Mouse (Mus musculus) ES-CJ7 (cell line): ENCODE results near the gene Hcn4.
A peak's percentile ranks its signal among the peaks of the same experiment; 100 is the strongest.

Source experiments
- DNase-seq: peaks from one replicate; pipeline ENCODE4 v3.0.0; 2011; ENCODE audit warnings: low read depth, low spot score

The Hcn4 gene

DNA sequence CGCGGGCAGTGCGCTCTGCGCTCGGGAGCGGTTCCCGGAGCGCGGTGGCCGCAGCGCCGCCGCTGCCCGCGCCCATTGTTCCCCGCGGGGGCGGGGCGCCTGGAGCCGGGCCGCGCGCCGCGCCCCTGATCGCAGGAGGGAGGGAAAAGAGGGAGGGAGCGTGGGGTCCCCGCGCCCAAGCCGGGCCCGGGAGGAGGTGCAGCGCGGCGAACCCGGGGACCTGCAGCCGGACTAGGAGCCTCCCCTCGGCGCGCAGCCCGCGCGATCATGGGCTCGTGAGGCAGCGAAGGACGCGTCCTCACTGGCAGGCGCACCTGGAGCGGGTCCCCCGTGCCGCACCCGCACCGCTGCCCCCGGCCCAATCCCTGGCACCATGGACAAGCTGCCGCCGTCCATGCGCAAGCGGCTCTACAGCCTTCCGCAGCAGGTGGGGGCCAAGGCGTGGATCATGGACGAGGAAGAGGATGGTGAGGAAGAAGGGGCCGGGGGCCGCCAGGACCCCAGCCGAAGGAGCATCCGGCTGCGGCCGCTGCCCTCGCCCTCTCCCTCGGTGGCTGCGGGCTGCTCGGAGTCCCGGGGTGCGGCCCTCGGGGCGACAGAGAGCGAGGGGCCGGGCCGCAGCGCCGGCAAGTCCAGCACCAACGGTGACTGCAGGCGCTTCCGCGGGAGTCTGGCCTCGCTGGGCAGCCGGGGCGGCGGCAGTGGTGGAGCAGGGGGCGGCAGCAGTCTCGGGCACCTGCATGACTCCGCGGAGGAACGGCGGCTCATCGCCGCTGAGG is at the start of gene Hcn4:
TSS of gene Hcn4 (plus strand) at position 274 of the 779 bp plus-strand sequence.
- peak; percentile 23 for DNase-seq

DNA sequence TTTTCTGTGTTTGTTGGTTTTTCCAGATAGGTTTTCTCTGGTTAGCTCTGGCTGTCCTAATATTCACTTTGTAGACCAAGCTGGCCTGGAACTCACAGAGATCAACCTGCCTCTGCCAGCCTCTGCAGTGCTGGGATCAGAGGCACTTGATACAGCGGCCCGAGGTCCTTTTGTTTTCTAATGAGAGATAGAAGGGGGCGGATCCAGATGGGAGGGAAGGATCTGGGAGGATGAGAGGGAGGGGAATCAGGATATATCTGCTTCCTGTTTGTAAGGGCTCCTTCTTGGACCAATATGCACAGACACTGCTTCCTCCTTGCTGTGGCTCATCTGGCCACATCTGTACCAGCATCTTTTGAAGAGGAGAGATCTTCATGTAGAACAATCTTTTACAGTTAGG is 48.5 kb upstream of the Hcn4 start:
- DNase-seq: peak; percentile 40

DNA sequence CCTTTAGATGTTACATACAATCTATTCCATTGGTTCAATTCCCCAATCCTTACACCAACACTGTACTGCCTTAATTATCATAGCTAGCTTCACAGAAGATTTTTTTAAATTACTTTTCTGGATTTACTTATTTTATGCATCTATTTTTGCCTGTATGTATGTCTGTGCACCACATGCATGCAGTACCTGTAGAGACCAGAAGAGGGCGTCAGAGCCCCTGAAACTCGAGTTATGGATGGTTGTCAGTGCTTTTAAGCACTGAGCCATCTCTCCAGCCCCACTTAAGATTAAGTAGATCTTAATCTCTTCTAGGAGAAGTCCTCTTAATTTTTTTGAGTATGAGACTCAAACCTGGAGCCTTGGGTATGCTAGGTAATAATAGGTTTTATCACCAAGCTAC is 47.8 kb upstream of the Hcn4 start:
- peak; percentile 50 for DNase-seq

DNA sequence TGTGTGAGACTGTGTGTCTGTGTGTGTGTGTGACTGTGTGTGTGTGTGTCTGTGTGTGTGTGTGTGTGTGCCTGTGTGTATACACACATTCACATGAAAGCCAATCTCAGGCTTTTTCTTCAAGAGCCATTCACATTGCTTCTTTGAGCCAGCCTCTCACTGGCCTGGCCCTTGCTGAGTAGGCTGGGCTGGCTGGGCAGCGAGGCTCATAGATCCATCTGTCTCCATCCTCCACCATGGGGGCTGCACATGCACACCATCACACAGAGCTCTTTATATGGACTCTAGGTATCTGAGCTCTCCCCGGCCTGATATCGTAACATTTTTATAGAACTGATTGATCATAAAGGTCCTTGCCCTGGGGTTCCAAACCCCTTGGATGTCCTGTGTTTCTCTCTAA is 33.7 kb upstream of the Hcn4 start:
- DNase-seq: no peak

DNA sequence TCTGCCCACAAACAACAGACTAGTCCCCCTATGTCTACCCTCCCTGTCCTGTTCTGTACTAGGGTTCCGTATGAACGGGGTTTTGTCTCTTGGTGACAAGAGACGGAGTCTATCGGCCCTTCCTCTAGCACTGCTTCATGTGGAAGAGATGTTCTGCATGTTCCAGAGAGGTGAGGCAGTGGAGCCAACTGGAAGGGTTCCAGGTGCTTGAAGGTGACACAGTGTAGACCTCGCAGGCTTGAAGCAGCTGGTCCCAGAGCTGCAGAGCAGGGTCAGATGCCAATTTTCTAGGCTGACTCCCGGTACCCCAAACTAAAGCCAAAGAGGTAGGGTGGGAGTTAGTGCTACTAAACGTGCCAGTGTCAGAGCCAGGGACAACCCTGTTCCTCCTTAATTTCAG is 25.1 kb upstream of the Hcn4 start:
- DNase-seq: no peak

DNA sequence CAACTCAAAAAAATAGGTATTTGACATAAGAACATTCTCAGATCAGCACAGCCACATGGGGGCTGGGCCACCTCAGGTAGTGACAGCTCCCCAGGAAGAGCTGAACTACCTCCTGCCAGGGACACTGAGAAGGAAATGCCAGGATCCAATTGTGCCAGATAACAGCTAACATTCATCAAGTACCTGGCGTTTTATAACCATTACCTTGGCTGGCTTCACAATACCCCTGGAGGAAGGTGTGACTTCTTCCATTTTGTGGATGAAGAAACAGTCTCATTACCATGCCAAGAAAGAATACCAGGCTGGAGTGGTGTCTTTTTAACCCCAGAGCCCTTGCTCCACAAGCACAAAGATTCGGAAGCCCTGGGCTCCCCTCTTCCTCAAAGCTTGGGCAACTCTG is 21.8 kb upstream of the Hcn4 start:
- DNase-seq: no peak

DNA sequence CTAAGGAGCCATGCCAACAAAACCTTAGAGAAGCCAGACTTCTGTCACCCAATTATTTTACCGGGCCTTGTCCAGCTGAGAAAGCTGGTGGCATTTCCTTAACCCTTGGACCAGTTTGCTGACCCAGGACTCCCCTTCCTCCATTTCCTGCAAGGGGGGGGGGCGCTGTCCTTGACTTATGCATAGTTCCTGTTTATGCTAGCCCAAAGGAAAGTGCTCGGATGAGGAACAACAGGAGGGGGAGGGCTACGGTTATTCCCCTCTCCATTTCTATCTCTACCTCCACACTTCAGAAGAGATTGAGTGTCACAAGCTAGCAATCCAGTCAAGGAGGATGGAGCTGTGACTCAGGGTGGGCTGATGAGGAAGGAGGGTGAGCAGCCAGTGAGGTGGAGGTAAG is 20.9 kb upstream of the Hcn4 start:
- DNase-seq: no peak

DNA sequence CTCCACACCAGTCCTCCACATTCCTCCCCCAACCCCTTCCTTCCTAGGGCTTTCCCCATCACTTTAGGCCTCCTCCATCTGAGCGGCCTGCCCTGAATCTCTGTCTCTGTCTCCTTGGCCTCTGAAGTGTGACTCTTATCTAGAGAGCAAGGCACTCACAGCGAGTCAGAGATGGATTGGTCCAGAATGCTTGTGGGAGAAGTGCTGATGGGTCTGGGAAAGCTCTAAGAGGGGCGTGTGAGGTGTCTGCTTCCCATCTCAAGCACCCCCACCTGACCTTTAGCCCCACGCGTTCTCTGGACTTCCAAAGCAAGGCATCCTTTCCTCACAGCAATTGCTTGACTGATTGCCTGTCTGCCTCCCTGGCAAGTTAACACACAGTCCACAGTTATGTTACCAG is 20.4 kb upstream of the Hcn4 start:
- DNase-seq: no peak

DNA sequence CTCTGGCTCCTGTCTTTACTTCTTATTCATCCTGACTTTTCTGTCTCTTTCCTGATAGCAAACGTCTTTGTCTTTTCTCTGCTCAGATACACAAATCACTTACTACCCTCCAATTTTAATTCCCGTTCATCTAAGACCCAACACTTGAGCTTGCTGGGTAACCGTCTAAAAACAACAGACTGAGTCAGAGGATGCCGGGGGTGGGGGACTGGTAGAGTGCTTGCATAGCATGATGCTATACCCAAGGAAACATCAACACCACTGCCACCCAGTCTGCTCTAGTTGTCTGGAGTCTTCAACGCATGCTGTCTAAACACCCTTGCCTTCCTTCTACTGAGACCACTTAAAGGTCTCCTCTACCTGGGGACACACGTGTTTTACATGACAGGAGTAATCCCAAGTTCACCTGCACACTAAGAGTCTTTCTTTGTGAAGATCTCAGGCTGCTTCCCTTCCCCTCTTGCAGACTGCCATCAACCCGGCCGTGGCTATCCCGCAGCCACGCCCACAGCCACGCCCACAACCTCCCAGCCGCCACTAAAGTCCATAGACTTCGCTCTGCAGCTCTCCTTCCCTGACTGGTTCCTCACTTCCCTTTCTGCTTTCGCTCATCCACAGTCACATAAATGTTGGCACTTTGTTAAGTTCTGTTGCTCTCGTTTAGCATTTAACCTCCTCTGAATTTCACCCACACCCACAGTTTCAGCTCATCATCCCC is 17.5 kb upstream of the Hcn4 start:
- DNase-seq: peak; percentile 54

DNA sequence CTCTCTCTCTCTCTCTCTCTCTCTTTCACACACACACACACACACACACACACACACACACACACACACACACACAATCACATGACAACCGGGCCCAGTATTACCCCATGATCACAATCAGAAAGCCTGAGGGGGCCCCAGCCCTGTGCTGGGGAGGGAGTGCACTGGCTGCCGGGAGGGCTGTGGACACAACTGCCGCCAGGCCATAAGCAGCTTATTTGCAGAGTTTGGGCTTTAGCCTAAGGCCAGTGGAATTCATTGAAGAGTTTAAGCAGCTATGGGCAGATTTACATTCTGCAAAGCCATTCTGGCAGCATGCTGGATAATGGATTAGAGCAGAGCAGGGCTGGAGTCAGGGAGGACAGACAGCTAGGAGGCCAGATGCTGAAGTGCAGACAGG is 12.0 kb upstream of the Hcn4 start:
- DNase-seq: no peak

DNA sequence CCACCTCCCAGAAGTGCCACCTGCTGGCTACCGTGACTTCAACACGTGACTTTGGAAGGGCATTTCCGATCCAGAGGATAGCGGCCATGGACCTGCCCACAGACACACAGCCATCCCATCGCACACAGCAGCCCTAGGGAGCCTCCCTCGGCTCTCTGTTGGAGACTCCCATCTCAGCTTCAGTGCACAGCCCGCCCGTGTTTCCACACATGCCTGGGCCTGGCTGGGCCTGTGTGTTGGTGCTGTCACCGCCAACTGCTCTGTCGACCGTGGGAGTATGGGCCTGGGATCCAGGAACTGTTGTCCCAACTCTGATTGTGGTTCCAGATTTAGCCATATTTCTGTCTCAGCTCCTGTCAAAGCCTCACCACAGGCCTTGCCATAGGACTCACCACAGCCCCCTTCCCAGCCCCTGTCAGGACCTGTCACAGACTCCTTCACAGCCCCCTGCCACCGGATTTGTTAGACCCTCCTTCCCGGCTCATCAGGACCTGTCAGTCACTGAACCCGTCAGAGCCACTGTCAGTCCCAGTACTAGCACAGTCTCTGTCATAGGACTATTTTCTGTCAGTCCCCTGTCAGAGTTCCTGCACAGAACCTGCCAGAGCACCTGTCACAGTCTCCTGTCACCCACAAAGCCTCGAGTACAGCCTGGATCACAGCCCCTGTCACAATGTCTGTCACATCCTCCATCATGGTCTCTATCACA is 7.5 kb upstream of the Hcn4 start:
- DNase-seq: no peak

DNA sequence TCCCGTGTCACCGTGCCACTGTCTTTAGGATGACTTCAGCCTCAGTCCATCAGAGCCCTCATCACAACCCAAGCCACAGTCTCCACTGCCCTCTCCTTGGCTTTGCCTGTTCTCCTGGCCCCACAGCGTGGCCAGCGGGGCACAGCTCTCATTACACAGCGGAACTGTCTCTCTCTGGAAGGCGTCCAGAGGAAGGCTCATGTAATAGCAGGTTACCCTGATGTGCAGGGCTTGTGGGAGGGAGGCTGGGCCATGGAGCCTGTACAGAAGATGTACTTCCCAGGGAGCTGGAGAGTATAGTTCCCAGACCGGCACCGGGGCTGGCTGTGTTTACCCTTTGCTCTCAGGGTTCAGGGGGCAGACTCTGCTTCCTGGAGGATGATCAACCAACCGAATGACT is 6.8 kb upstream of the Hcn4 start:
- no peak for DNase-seq

DNA sequence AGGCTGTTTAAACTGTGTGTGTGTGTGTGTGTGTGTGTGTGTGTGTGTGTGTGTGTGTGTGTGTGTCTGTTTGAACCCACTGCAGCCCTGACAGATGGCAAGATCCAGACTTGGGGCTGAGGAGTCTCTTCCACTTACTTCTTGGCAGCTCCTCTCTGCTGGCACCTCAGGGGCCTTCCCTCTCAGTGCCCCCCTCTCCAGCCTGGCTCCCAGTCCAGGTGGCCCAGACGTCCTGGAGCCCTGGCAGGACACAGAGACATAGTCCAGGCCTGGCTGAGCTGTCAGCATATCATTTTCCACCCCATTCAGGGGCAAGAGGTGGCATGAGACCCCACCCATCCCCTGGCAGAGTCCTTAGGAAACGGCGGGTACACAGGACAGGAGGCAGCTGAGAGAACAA is 5.5 kb upstream of the Hcn4 start:
- no peak for DNase-seq

DNA sequence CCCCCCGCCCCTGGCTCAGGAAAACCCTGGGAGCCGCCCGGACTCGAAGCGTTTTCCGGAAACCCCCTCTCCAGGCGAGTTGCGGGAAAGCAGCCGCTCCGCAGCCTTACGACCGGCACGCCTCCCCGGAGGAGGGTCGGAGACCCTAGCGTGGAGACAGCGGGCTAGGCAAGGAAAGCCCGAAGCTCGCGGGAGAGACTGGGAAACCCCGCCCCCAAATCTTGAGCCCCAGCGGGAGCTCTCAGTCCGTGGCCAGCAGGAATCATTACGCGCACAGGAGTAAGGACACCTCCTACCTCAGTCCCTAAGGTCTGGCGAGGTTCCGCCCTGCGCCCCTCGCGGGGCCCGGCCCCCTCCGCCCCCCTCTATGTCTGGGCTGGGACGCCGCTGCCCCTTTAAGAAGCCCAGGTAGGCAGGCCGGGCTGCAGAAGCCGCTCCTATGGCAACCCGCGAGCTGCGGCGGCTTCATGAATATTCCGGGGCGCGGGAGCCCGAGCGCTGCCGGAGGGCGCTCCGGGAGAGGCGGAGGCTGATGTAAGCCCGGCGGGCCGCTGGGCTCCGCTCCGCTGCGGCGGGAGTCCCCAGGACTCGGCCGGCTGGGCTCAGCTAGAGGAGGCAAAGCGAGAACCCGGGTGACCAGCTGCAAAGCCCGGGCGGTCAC is 651 bp upstream of the Hcn4 start:
- peak; percentile 90 for DNase-seq

DNA sequence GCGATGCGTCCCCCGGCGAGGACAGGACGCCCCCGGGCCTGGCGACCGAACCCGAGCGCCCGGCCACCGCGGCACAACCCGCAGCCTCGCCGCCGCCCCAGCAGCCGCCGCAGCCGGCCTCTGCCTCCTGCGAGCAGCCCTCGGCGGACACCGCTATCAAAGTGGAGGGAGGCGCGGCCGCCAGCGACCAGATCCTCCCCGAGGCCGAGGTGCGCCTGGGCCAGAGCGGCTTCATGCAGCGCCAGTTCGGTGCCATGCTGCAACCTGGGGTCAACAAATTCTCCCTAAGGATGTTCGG is 655 bp downstream of the Hcn4 start:
- no peak for DNase-seq

DNA sequence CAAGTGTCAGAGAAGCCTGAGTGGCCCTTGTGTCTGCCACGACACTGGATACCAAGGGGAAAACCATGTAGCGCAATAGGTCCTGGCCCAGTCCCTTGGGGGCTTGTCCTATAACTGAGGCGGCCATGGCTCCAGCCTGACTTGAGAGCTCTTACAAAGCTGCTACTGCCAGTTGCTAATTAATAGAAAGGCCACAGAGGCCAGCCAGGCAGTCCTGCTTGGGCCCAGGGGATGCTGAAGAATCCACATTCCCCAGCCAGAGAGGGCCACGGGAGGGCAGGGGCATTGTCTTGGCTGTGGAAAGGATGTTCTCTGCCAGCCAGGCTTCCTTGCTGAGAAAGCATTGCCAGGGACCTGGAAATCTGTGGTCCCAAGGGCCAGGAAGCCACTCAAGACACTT is 6.4 kb downstream of the Hcn4 start:
- no peak for DNase-seq

DNA sequence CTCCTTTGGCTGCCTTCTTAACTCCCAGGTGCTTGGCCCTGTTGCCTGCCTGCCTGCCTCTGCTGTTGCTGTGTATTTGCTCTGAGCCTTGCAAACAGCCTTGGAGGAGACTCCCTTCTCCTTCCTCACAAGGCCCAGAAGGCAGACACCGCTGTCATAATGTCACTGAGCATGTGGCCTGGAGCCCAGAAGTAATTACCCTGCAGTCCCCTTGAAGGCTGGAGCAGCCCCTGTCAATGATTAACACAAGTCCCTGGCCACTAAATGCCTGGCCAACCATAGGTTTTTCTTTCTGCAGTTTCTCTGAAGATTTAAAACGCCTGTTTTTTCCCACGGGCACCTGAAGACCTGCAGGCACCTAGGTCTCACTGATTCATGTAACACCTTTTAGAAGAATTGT is 9.7 kb downstream of the Hcn4 start:
- DNase-seq: no peak

DNA sequence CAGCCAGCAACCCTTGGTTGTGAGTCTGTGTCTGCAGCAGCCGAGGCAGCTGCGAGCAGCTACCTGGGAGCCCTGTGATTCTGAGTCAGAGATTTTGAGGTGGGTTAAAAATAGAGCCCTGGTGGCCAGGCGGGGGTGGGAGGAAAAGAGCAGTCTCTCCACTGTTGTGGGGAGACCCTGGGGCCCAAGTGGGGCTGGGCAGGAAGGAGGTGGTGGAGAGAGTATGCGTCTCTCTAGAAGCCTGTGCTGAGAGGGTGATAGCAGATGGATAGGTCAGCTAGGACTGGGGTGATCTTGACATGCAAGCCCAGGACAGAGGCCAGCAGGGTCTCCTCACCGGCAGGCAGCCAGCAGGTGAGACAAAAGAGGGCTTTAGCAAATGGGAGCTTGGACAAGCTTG is 14.0 kb downstream of the Hcn4 start:
- no peak for DNase-seq

DNA sequence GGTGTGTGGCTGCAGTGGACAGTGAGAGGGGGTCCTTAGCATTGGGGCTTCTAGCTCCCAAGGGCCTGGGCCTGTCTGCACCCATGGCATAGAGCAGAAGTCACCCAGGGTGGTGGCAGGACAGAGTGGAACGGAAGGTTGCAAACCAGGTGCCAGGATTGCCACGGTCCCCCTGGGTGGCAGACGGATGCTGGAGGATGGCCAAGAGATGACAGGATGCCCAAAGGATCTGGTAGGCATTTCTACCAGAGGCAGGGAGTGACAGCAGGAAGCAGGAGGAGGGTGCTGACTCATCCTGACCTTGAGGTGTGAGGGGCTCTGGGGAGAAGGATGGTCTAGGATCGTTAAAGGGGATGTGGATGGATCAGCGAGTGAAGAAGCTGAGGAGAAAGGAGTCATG is 15.3 kb downstream of the Hcn4 start:
- DNase-seq: no peak

DNA sequence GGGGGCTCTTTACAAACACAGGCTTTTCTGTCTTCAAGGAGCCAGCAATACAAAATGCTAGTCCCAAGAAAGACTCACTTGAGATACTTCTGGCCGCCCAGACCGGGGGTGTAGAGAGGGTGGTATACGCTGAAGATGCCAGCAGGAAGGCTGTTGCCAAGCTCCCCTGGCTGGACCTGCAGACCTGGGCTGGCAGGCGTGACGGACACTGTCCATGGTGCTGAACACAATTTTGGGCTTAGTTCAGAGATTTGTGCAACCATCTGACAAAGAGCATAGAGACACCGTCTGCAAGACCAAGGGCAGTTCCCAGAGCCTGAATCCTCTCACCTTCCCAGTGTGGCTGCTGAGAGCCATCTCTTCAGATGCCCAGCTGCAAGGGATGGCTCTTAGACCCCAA is 18.4 kb downstream of the Hcn4 start:
- peak; percentile 49 for DNase-seq

DNA sequence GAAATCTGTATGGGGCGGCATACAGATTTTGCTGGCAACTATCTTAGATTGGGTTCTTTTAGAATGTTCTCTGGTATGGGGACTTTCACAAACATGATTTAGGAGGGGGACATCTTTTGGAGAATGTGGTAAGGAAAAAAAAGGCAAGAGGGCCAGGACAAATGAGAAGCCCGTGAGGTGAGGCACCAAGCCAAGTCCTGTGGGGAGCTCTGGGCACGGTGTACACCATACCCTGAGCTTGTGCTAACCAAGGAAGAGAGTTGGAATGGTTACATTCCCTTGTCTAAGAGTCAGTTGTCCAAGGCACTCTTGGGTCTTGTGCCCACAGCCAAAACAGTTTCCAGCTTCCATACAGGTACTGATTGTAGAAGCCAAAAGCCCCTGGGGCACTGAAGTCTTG is 21.4 kb downstream of the Hcn4 start:
- DNase-seq: no peak

DNA sequence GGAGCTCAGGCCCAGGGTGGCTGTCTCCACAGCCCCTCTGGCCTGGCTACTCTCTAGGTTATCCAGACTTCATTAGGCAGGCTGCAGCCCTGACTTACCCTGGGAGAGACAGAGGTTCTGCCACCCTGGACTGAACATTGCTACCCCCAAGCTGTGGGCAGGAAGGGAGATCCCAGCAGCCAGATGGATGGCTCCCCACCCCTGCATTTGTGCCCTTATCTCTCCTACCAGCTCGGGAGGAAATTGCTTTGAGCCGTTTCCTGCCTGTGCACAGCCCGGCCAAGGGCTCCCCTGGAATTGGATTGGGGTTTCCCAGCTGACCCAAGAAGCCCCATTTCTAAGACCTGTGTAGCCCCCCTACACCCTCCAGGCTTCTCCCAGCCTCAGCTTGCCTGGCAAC is 23.8 kb downstream of the Hcn4 start:
- no peak for DNase-seq

DNA sequence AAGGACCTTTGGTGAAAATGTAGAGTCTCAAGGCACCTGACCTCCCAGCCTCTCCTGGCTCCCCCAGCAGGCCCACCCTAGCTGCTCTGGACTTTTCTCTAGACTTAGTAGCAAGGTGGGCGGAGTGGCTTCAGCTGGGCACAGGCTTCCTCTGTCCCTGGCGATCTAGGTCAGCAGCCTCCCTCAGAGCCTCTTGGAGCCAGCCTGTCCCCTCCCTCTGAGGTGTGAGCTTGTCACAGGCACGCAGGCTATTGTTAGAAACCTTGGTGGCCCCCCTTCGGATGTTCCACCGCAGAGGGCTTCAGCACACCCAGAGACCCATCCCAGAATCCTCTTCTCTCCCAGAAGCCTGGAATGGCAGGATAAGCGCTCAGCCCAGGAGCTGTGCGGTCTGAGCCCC is 24.5 kb downstream of the Hcn4 start:
- no peak for DNase-seq
